Mouse (Mus musculus) C2C12 (cell line): ENCODE data around the gene Arfgef2. TPM values are rescaled to one million over a fixed set of nuclear protein-coding genes. Genes with fewer than 3 reads are reported as not detected.
A peak's percentile ranks its signal among the peaks of the same experiment; 100 is the strongest.

ENCODE experiments used
- H3K27me3 ChIP-seq: one replicate; pipeline ENCODE4 v1.6.1; 2011; ENCODE audit not compliant: control insufficient read depth, insufficient read depth, insufficient read length
- H3K36me3 ChIP-seq: one replicate; pipeline ENCODE4 v1.6.1; 2011; ENCODE audit not compliant: control insufficient read depth, insufficient read depth
- H3K4me3 ChIP-seq: one replicate; pipeline ENCODE4 v1.5.1; 2011; ENCODE audit warnings: mild to moderate bottlenecking, control low read depth; ENCODE audit not compliant: poor library complexity, insufficient read depth, severe bottlenecking
- H3K79me2 ChIP-seq: one replicate; pipeline ENCODE4 v1.6.1; 2011; ENCODE audit not compliant: control insufficient read depth, insufficient read depth
- H3K79me3 ChIP-seq: one replicate; pipeline ENCODE4 v1.6.1; 2011; ENCODE audit warnings: low read depth, control low read depth
- H3ac ChIP-seq: one replicate; pipeline ENCODE3; 2011; ENCODE audit warnings: low read depth; ENCODE audit not compliant: control insufficient read depth, insufficient read length
- CEBPB ChIP-seq: IDR thresholded peaks from one replicate; pipeline ENCODE4 v1.6.1; 2011; ENCODE audit warnings: low read depth, mild to moderate bottlenecking, control low read depth, moderate library complexity
- CTCF ChIP-seq: IDR thresholded peaks from one replicate; pipeline ENCODE4 v1.5.1; 2011; ENCODE audit not compliant: control insufficient read depth, insufficient read depth, insufficient read length
- FOSL1 ChIP-seq: IDR thresholded peaks from one replicate; pipeline ENCODE4 v1.8.0; 2011; ENCODE audit warnings: mild to moderate bottlenecking, low read length; ENCODE audit not compliant: poor library complexity, insufficient read depth, severe bottlenecking
- MAX ChIP-seq: IDR thresholded peaks from one replicate; pipeline ENCODE4 v1.6.1; 2011; ENCODE audit warnings: mild to moderate bottlenecking, control low read depth
- MYOD1 ChIP-seq: IDR thresholded peaks from one replicate; pipeline ENCODE4 v1.6.1; 2011; ENCODE audit warnings: low read depth; ENCODE audit not compliant: control insufficient read depth, insufficient read length
- MYOG ChIP-seq: IDR thresholded peaks from one replicate; pipeline ENCODE4 v1.6.1; 2011; ENCODE audit not compliant: control insufficient read depth, insufficient read length; ENCODE audit errors: extremely low read depth
- USF1 ChIP-seq: IDR thresholded peaks from one replicate; pipeline ENCODE4 v1.6.1; 2011; ENCODE audit warnings: low read depth, mild to moderate bottlenecking, control low read depth, moderate library complexity
- polyA plus RNA-seq: library from polyadenylated mRNA; unstranded; fragments of >200 nt; fragmentation: generic; extraction: Trizol; gene quantifications from one replicate; pipeline ENCODE4 v1.2.1, GENCODE M21; 2012; ENCODE audit warnings: missing spikeins

Gene Arfgef2
- polyA plus RNA-seq, 1 experiment: 8.2 TPM

DNA sequence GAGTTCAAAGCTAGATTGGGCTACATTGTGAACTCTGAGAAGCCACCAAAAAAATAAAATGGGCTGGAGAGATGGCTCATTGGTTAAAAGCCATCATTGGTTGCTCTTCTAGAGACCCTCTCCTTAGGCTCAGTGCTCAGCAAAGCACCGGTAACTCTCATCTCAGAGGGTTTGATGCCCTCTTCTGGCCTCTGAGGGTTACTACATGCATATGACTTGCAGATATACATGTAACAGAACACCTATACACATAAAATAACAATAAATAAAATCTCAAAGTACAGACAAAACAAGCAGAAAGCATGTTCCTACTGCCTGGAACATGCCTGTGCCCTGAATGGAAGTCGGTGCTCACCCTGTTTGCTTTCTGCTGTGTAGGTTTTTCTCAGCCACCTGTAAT lies 51.7 kb downstream of the Arfgef2 start:
- H3K27me3 ChIP-seq: no peaks in the 10 kb centered on the region
- no peaks in the 10 kb centered on the region for H3K79me3 ChIP-seq
- no peaks in the 10 kb centered on the region for H3K79me2 ChIP-seq
- no peak overlapping the region for H3ac ChIP-seq
- H3K4me3 ChIP-seq: no peak overlapping the region
- TF ChIP-seq USF1 (no peak), CEBPB (no peak), FOSL1 (no peak), MYOG (no peak), CTCF (no peak), MYOD1 (no peak), MAX (no peak)
- H3K36me3 ChIP-seq: peaks cover 64% of the 10 kb centered on the region

- TF ChIP-seq MAX (no peak), USF1 (no peak), CTCF (no peak), FOSL1 (no peak), MYOG (no peak), MYOD1 (no peak), CEBPB (peak; percentile 37)
- Histone ChIP-seq H3K79me3 (no peaks in the 10 kb centered on the region), H3K4me3 (no peak overlapping the region), H3K27me3 (no peaks in the 10 kb centered on the region), H3ac (no peak overlapping the region), H3K36me3 (peaks cover 55% of the 10 kb centered on the region), H3K79me2 (no peaks in the 10 kb centered on the region)
These were observed 53.8 kb downstream of the Arfgef2 start for GRCm38 (mm10) chr2:166859214-166859613.

DNA sequence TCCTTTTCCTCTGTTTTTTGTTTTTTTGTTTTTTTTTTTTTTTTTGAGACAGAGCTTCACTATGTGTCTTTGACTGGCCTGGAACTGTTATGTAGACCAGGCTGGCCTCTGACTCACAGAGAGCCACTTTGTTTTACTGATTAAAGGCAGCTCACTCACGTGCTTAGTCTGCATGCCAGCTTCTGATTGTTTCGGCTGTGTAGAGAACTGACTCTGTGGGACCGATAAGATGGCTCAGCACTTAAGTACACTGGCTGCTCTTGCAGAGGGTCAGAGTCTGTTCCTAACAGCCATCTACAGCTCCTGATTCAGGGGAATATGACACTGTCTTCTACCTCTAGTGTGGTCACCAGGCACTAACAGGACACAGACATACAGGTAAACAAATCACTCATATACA lies 57.1 kb downstream of the Arfgef2 start:
- TF ChIP-seq USF1 (no peak), MYOD1 (no peak), CEBPB (no peak), MAX (no peak), FOSL1 (no peak), MYOG (no peak), CTCF (no peak)
- peaks cover 64% of the 10 kb centered on the region for H3K36me3 ChIP-seq
- H3K27me3 ChIP-seq: no peaks in the 10 kb centered on the region

DNA sequence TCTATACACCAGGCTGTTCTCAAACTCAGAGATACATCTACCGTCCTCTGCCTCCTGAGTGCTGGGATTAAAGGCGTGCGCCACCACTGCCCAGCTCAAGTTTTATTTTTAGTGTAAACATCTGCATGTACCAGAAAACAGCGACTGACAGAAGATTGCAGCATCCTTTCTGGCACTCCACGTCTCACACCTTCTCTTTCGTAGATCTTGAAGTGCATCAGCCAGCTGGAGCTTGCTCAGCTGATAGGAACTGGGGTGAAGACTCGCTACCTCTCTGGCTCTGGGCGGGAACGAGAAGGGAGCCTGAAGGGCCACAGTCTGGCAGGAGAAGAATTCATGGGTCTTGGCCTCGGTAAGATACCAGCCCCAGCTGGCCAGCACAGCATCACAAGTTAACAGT lies 60.1 kb downstream of the Arfgef2 start:
- TF ChIP-seq FOSL1: no peak
- TF ChIP-seq MYOG: no peak
- no peak for TF ChIP-seq CTCF
- no peak for TF ChIP-seq MYOD1
- no peak for TF ChIP-seq MAX
- no peak for TF ChIP-seq CEBPB
- no peak for TF ChIP-seq USF1
- no peak overlapping the region for H3K4me3 ChIP-seq
- peaks cover 79% of the 10 kb centered on the region for H3K36me3 ChIP-seq
- no peaks in the 10 kb centered on the region for H3K79me2 ChIP-seq
- no peaks in the 10 kb centered on the region for H3K27me3 ChIP-seq
- H3ac ChIP-seq: no peak overlapping the region
- no peaks in the 10 kb centered on the region for H3K79me3 ChIP-seq

More for the DNA sequence above, 57.1 kb downstream of the Arfgef2 start:
- Histone ChIP-seq H3K79me2 (no peaks in the 10 kb centered on the region), H3K4me3 (no peak overlapping the region), H3ac (no peak overlapping the region), H3K79me3 (no peaks in the 10 kb centered on the region)

- H3K36me3 ChIP-seq: peaks cover 79% of the 10 kb centered on the region
These were observed 65.0 kb downstream of the Arfgef2 start for GRCm38 (mm10) chr2:166870271-166870865.

DNA sequence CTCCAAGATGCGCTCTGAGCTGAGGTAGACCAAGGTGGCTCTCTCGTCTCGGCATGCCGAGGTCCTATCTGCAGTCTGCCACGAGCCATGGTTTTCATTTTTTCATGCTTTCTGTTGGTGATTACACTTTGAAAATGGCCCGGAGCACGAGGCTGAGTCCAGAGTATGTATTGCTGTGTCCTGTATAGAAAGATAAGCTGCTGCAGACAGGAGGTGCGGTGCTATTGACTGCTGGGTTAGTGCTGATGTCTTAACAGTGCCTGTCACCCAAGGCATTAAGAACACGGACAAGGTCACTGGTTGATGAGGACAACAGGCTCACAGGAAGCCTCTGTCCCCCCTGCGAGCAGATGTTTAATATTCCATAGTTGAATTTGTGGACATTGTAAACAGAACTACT lies 65.5 kb downstream of the Arfgef2 start:
- Histone ChIP-seq H3ac (no peak overlapping the region), H3K27me3 (no peaks in the 10 kb centered on the region), H3K36me3 (peaks cover 78% of the 10 kb centered on the region), H3K79me3 (no peaks in the 10 kb centered on the region), H3K79me2 (no peaks in the 10 kb centered on the region), H3K4me3 (no peak overlapping the region)
- TF ChIP-seq FOSL1: no peak
- TF ChIP-seq MYOG: no peak
- TF ChIP-seq MYOD1: no peak
- no peak for TF ChIP-seq MAX
- no peak for TF ChIP-seq USF1
- no peak for TF ChIP-seq CTCF
- no peak for TF ChIP-seq CEBPB

More at GRCm38 (mm10) chr2:166870271-166870865, 65.0 kb downstream of the Arfgef2 start:
- Histone ChIP-seq H3K4me3 (no peak overlapping the region), H3K79me3 (no peaks in the 10 kb centered on the region), H3K27me3 (no peaks in the 10 kb centered on the region), H3ac (no peak overlapping the region), H3K79me2 (no peaks in the 10 kb centered on the region)
- TF ChIP-seq MAX (no peak), MYOD1 (no peak), MYOG (no peak), CEBPB (no peak), USF1 (no peak), CTCF (no peak), FOSL1 (no peak)
